Mouse (Mus musculus) urinary bladder, postnatal 36 days (tissue): ENCODE data around the gene Idnk.
A peak's percentile ranks its signal among the peaks of the same experiment; 100 is the strongest.

Experiments
- DNase-seq, 2 experiments: peaks; one replicate each; pipeline ENCODE4 v3.0.0; 2022; ENCODE audit warnings: low spot score in 2 of 2, mixed read lengths in 1 of 2

Gene Idnk

GRCm38 (mm10) chr13:58157447-58158098, at the start of gene Idnk:
Idnk (plus strand) TSS chr13:58157649.
- peak; percentile 78 to 91 for DNase-seq

- DNase-seq, result no peak
Measured at GRCm38 (mm10) chr13:58111306-58111705, 46.1 kb upstream of the Idnk start.

GRCm38 (mm10) chr13:58112191-58112590, 45.3 kb upstream of the Idnk start:
- no peak for DNase-seq

- no peak for DNase-seq
Measured at GRCm38 (mm10) chr13:58112601-58113041, 44.8 kb upstream of the Idnk start.

GRCm38 (mm10) chr13:58113061-58113900, 44.2 kb upstream of the Idnk start, which contains the start of gene Klhl3:
Klhl3 (minus strand) TSS chr13:58113592.
- DNase-seq, result peak; percentile 39 to 45

GRCm38 (mm10) chr13:58115227-58115626, 42.2 kb upstream of the Idnk start:
- DNase-seq, result peak in 1 of 2 experiments; percentile 53

GRCm38 (mm10) chr13:58116801-58117200, 40.6 kb upstream of the Idnk start:
- DNase-seq, result no peak

- DNase-seq, result peak; percentile 46 to 59
Measured at GRCm38 (mm10) chr13:58117318-58118017, 40.0 kb upstream of the Idnk start.

- DNase-seq, result no peak
Measured at GRCm38 (mm10) chr13:58122786-58123297, 34.6 kb upstream of the Idnk start.

GRCm38 (mm10) chr13:58123381-58123780, 34.1 kb upstream of the Idnk start:
- no peak for DNase-seq

- no peak for DNase-seq
Measured at GRCm38 (mm10) chr13:58124278-58124677, 33.2 kb upstream of the Idnk start.

GRCm38 (mm10) chr13:58124989-58125388, 32.5 kb upstream of the Idnk start:
- DNase-seq, result no peak

GRCm38 (mm10) chr13:58126126-58126525, 31.3 kb upstream of the Idnk start:
- DNase-seq, result no peak

GRCm38 (mm10) chr13:58126862-58127765, 30.3 kb upstream of the Idnk start:
- DNase-seq, result no peak

- DNase-seq, result peak in 1 of 2 experiments; percentile 49
Measured at GRCm38 (mm10) chr13:58127766-58128361, 29.6 kb upstream of the Idnk start.

GRCm38 (mm10) chr13:58128396-58128767, 29.1 kb upstream of the Idnk start, which contains the start of gene Hnrnpa0:
Hnrnpa0 (minus strand) TSS chr13:58128556.
- peak; percentile 90 to 93 for DNase-seq

GRCm38 (mm10) chr13:58128768-58129671, 28.4 kb upstream of the Idnk start:
- DNase-seq, result peak; percentile 93 to 96

- no peak for DNase-seq
Measured at GRCm38 (mm10) chr13:58129687-58130246, 27.7 kb upstream of the Idnk start.

GRCm38 (mm10) chr13:58131692-58132091, 25.8 kb upstream of the Idnk start:
- no peak for DNase-seq
